Mouse (Mus musculus): ENCODE measurements around the gene Dclk1.
"Not testable (repeated sequence)": the region's sequence is repeated elsewhere in the genome, so short reads cannot be mapped to it uniquely, and the experiment has no call there.

Gene Dclk1

DNA sequence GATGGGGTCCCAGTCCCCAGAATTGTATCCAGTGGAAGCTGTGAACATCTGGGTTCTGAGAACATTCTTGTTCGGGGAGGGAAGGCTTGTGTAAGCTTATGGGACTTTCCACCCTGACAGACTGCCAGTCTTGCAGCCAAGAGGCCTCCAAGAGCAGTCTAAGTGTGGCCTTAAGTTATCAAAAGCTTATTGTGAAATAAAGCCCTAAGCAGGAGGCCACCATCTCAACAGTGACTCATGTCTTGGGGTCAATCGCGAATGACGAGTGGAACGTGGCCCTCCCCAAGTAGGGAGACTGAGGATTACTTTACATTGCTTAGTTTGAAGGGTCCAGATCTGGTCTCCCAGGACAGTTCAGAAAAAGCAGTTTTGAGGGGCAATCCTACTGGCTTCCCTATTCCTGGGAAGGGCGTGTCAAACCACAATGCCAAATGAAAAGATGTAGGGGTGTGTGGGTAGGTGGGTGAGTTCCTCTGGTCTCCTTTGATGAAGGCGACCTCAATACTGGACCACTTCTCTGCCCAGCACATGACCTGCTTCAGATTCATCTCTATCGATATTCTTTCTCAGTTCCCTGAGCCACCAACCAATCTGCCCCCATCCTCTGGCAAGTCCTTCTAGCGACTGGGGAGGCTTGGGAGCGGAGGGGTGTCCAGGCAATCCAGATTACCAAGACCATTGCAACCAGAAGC, at the start of gene Dclk1:
Gene Dclk1, plus strand, starts transcription at position 635 of the 692 bp plus-strand sequence.
- in situ Hi-C loops (cut with MboI; ENCODE audit: unreplicated experiment in 2 of 2), result no loop called here

DNA sequence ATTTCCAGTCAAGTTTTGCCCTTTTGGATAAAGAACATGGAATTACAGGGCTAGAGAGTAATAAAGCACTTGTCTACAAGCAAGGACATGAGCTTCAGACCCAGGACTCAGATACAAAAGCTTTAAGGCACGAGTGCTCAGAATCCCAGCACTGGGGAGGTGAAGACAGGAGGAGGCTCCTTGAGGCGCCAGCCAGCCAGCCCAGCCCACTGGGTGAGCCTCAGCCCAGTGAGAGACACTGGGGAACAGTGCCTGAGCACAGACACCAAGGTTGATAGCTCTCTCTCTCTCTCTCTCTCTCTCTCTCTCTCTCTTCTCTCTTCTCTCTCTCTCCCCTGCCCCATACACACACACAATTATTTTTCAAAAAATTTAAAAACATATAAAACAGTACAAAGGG, 48.8 kb upstream of the Dclk1 start:
- in situ Hi-C loops (cut with MboI; ENCODE audit: unreplicated experiment in 2 of 2), result no loop called here

DNA sequence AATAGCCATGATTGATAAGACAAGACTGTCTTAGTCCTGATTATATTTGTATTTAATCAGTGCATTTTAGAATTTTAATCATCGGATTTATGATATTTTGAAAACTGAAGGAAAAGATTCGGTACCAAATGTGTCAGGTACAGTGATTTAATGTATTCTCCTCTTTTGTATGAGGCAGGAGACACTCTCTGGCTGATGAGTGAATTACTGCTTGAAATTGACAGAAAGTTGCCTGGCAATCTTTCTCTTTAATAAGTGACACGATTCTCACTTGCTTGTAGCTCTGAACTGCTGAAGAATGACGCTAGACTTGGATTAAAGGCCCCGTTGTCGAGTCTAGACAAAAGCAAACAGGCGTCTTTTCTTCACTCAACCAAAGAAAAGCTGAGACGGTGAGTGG, 47.4 kb upstream of the Dclk1 start:
- in situ Hi-C loops (cut with MboI; ENCODE audit: unreplicated experiment in 2 of 2), result no loop called here

DNA sequence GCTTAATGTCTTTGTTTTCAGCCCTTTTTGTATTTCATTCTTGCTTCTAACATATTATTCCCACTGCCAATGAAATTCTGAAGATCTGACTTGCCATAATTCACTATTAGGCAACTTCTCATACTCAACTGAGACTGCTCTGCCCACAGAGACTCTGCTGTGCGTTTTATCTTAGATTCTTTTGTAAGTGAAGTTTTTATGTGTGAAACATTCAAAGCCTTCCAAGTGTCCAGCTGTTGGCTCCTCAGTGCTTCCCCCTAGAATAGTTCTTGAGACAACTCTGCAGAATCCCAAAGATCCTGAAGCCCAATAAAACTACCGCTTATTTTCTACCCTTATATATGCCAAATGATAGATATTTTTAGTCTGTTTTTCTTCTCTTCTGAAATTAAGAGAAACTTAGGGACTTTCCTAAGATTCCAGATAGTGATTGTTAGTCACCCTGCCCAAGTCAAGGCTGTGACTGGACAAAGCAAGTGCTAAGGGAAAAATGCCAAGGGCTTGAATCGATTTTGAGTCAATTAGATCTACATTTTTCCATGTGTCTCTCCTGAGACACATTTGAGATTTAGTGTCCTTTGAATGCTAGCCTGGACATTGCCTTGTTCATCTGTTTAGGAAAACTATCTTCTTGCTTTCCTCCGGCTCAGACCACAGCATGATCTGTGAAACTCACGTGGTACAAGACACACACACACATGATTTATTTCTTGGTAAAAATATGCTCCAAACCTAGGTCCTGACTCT, 46.4 kb upstream of the Dclk1 start:
- in situ Hi-C loops (cut with MboI; ENCODE audit: unreplicated experiment in 2 of 2), result no loop called here

DNA sequence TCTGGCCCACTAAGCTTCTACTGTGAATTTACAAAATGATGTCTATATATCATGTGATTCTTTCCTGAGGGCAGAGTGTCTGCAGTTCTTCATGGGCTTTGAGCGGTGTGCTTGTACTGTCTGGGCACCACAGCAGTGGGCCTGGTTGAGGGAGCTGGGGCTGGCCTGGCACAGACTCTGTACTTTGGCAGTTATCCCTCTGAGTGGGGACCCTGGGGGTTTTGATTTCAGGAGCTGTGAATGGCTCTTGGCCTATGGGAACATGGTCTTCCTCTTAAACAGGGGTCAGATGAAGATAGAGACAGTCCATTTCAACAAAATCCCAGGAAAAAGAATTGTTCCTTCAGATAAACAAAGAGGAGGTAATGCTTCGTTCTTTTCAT, 45.8 kb upstream of the Dclk1 start:
- in situ Hi-C loops (cut with MboI; ENCODE audit: unreplicated experiment in 2 of 2), result no loop called here

DNA sequence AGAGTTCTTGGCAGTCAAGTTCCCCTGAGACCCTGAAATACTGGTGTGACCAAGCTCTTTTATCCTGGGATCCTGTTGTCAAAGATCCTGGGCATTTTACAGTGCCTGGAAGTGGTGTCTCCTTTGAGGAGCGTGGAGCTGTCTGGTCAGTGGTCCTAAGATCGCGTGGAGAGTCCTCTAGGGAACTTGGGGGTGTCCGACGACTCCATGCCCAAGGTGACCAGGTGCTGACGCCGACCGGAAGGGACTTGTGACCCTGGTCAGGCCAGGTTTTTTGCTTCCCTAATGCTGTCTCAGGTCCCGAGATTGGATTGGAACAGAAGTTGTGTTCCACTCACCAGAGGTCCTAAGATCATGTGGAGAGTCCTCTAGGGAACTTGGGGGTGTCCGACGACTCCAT, 38.5 kb upstream of the Dclk1 start:
- in situ Hi-C loops (cut with MboI; ENCODE audit: unreplicated experiment in 2 of 2), result not testable (repeated sequence)

DNA sequence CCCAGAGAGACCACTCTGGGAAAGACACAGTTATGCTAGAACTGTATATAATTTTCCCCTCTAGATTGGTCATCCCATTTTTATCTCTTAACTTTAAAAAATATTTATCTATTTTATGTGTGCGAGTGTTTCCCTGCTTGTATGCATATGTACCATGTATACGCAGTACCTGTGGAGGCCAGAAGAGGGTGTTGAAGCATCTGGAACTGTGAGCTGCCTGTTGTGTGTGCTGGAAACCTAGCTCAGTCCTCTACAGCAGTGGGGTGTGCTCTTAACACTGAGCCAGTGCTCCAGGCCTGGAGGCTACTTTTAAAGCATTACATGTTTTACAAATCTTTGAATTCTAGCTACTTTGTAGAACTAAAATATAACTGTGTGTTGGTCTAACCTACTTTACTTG, 35.8 kb upstream of the Dclk1 start:
- in situ Hi-C loops (cut with MboI; ENCODE audit: unreplicated experiment in 2 of 2), result no loop called here

DNA sequence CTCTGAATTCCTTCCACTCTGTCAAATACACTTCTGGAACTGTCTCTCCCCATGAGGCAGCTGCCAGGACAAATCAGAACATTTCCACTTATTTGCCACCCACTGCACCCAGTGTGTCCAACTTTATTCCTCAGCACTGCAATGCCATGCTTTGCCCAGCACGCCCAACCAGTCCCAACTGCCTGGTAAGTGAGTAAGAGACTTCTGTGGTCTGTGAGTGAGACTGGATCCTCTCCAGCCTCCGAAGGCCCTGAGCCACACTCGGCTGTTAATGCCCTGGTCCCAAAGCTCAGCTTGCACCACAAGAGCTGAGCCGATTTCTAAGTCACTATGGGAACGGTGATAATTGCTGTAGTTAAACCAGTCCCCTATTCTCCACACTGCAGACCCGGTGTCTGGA, 34.5 kb upstream of the Dclk1 start:
- in situ Hi-C loops (cut with MboI; ENCODE audit: unreplicated experiment in 2 of 2), result no loop called here

DNA sequence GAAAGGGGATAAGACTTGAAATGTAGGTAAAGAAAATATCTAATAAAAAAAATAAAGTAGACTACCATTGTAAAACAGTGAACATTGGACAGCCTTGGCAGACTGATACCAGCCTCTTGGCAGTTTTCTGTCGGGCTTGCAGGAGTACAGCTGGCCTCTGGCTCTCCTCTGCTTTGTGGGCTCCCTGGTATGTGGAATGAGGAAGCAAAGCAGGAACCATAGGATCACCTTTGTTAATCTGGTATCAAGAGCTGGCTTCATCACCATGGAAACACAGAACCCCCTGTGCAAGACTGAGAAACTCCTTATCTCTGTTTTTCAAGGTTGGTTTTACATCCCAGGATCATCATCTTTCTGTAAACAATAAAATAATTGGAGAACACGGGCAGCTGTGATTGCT, 29.9 kb upstream of the Dclk1 start:
- in situ Hi-C loops (cut with MboI; ENCODE audit: unreplicated experiment in 2 of 2), result no loop called here

DNA sequence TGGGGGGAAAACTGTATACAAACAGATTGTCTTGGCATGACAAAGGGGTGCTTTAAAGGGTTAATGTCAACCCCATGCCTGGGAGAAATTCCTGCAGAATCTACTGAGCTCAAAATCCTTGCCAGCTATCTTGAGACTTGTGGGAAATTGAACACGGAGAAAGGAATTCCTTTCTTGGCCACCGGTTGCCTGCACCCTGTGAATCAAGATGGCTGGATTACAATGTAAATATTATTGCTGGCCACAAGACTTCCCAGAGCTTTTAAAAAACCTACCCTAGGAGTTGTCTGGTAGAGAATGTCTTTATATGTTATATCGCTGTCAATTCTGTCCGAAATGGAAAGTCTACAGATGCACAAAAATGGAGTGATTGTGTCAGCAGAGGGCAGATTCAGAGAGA, 28.4 kb upstream of the Dclk1 start:
- in situ Hi-C loops (cut with MboI; ENCODE audit: unreplicated experiment in 2 of 2), result no loop called here

DNA sequence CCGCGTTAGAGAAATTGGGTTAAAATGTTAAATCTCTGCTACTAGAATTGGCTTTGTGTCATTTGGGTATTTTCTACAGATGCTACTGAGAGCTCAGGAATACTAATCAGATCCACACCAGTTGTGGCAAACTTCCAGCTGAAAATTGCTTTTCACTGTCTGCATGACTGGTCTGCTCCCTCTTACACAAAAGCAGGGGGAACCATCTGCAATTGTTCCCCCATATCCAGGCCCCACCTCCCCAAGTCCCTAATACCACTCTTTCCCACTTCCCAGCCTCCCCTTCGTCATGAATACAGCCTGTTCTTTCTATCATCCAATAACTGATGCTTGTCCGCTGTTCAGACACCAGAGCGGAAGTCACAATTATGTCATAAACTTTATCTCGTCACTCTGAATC, 27.8 kb upstream of the Dclk1 start:
- in situ Hi-C loops (cut with MboI; ENCODE audit: unreplicated experiment in 2 of 2), result no loop called here

DNA sequence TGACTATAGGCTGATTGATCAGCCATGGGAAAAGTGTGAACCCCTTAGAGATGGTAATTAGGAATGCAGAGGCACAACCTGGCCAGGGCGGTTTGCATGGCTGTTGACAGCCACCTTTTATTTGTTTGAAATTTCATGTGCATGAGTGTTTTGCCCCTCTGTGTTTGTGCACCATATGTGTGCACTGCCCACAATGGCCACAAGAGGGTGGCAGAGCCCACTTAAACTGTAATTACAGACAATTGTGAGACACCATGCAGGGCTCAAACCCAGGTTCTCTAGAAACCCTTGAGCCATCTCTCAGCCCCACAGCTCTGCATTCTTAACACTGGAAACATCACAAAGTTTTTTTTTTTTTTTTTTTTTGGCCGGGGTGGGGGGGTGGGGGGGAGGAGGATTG, 19.7 kb upstream of the Dclk1 start:
- in situ Hi-C loops (cut with MboI; ENCODE audit: unreplicated experiment in 2 of 2), result no loop called here

DNA sequence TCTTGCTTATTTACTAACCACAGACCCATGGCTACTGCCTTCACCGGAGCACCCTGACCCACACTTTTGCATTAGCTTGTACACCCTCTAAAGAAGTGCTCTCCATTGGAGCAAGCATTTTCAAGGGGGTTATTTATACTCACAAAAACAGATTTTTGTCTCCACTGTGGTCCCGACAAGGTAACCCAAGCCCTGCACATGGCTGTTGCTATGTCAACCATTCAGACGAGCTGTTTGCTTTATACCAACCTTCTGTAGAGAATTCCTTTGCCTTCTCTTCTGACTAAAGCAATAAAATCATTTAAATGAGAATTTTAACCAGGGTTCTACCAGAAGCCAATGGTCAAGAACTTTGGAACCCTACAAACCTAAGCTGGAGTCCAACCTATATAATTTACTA, 18.3 kb upstream of the Dclk1 start:
- in situ Hi-C loops (cut with MboI; ENCODE audit: unreplicated experiment in 2 of 2), result no loop called here

DNA sequence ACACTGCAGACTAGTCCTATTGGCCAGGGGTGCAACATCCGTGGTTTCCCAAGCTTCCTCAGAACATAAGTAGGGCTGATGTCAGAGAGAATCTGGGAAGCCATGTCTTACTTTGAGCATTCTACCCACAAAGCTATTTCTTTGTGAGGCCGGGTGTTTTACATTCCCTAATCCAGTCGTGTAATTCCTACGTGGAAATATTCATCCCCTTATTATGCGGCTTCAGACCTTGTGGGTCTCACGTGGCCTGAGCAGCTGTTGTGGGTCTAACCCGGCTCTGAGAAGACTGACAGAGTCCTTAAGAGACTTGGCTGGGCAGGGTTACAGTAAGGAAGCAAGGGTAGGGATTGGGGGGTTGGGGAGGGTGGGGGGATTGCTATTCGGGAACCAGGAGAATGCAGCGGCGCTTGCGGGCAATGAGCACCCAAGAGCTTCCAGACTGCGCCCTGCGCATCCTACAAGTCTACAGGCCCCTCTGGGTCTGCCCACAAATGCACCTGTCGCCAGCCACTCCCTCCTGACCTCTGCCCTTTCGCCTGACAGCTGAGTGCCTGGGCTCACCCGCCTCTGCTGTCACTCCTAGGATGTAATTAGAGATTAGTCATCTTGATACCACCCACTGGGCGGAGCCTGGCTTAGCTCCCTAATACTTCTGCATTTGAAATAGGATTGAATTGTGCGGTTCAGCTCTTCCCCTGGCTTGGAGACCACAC, 15.5 kb upstream of the Dclk1 start:
- in situ Hi-C loops (cut with MboI; ENCODE audit: unreplicated experiment in 2 of 2), result no loop called here

DNA sequence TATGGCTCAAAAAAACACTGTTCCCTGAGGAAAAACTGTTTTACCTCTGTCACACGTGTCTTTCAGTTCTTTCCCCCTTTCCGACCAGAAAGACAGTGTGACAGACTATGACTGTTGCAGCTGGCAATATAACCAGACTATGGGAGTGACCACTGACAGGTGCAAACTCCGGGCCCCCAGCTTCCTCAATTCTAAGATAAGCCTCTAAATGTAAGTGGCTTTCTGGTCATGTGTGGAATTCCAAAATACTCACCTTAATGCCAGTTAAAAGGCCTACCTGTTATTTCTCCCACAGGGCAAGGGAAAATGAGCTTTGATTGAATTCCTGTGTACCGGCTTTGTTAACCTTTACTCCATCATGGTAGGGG, 15.0 kb upstream of the Dclk1 start:
- in situ Hi-C loops (cut with MboI; ENCODE audit: unreplicated experiment in 2 of 2), result no loop called here

DNA sequence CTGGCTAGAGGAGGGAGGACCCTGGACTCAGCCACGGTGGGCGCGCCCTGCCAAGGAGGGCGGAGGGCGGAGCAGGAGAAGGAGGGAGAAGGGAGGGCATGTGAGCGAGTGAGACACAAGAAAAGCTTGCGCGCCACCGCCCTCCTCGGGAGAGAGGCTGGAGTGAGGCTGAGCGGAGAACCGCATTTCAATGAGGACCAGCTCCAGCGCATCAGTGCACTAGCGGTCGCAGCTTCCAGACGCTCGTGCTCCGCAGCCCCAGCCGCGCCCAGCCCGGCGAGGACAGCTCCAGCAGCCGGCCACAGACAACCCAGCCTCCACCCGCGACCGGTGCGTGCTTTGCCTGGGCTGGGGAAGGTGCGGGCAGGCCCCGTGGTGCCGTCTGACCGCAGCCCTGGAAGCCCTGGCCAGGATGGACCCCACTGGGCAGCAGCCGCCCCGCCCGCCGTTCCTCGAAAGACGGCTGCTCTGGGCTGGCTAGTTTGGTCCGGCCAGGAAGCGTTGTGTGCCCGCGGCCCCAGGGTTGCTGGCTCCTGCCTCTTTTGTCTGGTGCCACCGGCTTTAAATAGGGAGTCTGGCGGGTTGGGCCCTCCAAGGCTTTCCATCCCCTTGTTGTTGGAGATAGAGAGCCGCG, 375 bp downstream of the Dclk1 start:
- in situ Hi-C loops (cut with MboI; ENCODE audit: unreplicated experiment in 2 of 2), result no loop called here

DNA sequence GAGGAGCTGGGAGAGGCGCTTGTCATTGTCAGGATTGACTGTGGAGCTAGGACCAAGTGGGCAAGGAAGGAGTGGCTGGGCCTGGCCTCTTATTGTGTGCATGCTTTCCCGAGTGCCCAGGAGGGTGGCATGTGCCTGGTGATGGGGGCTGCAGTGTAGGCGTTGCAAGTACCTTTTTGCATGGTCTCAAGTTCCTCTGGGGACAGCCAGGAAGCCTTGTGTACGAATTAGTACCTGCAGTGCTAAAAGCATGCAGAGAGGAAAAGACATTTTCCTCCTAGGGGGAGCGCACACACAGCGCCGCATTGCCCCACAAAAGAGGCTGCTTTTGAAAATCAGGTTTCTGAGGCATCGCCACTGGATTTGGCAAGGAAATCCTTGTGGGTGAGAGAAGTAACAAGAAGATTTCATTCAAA, 900 bp downstream of the Dclk1 start:
- in situ Hi-C loops (cut with MboI; ENCODE audit: unreplicated experiment in 2 of 2), result no loop called here

DNA sequence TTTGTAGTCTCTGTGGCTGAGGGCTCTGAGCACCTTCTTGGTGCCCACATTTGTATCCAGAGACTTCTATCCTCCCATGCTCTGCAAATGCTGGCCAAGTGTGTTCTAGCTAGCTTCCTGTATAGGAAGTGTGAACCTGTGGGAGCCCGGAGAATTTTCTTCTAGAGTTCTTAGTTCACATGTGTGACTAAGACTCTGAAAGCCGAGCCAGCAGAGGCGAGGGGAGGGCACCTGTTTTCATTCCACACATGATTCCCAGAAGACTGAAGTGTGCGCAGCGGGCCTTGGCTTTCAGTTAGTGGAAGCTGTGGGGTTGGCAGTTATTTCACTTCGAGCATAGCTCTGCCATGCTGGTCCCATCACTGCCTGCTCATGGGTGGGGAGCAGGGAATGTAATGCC, 1.9 kb downstream of the Dclk1 start:
- in situ Hi-C loops (cut with MboI; ENCODE audit: unreplicated experiment in 2 of 2), result no loop called here

DNA sequence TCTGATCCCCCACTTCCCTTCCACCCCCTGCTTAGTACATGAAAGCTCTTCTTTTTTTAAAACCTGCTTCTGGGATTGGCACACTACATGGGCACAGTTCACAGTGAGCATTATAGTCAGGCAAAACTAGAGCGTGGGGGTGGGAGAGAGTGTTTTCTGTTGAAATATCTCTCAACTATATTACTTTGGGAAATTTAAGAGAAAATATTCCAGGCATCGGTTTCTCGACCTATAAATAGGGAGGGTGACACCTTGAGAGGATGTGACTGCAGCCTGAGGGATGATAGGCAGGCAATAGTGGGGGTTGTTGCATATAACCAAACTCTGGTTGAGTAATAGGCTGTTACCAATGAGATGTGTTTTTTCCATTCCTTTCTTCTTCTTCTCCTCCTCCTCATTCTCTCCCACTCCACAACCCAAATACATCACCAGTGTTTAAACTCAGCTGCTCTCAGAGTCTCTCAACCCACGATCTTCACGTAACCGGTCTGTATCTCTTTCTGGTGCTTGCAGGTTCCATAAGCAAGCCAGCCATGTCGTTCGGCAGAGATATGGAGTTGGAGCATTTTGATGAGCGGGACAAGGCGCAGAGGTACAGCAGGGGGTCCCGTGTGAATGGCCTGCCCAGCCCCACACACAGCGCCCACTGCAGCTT, 4.6 kb downstream of the Dclk1 start:
- in situ Hi-C loops (cut with MboI; ENCODE audit: unreplicated experiment in 2 of 2), result no loop called here

DNA sequence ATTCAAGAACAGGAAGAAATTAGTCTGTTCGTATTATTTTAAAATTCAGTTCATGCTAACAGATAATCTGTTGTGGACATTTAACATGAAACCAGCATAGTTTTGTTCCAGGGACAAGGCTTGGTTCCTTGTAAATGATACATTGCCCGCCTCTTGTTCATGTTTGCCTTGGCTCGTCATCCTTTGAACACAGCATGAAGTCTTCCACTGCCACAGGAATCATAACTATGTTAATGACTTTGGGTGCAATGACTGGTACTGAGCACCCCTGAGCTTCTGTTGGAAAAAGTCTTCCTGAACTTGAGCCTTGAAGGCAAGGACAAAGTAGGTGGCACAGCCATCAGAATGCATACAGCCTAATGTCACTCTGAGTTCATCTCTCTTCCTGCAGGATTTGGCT, 5.9 kb downstream of the Dclk1 start:
- in situ Hi-C loops (cut with MboI; ENCODE audit: unreplicated experiment in 2 of 2), result no loop called here

DNA sequence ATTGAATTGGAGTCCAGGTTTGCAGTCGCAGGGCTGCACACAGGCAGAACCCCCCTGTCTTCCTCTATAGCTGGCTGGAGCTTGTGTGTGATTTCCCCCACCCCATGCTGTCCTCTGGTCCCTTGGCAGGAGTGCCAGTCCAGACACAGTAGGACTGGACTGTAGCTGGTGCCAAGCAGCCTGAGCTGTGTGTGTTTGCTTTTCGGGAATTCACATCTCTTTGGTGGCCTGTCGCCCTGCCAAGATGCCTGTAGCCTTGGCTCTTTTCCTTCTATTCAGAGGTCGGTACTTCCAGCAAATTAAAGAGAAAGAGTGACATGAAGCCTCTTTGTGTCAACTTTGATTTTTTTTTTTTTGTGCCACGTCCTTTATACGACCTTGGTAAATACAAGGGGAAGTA, 6.3 kb downstream of the Dclk1 start:
- in situ Hi-C loops (cut with MboI; ENCODE audit: unreplicated experiment in 2 of 2), result no loop called here

All from v-Abl transformed pro-B cells (cell line).